Mouse (Mus musculus) embryo, embryonic 10.5 days (tissue): ENCODE measurements around the gene Btg1-ps2.
"Not testable (repeated sequence)": the region's sequence is repeated elsewhere in the genome, so short reads cannot be mapped to it uniquely, and the experiment has no call there.

Experiments
- DNase-seq: peaks from one replicate; pipeline ENCODE4 v3.0.0-alpha.2; 2015; ENCODE audit warnings: low spot score

The Btg1-ps2 gene

GRCm38 (mm10) chrX:38043014-38043413 lies at the start of gene Btg1-ps2:
Gene Btg1-ps2 (minus strand): TSS chrX:38043114.
- not testable (repeated sequence) for DNase-seq

GRCm38 (mm10) chrX:38085041-38085440 lies 42.1 kb upstream of the Btg1-ps2 start, which contains the start of gene Rhox11:
Gene Rhox11 (minus strand): TSS chrX:38085141.
- DNase-seq, result no peak

GRCm38 (mm10) chrX:38084226-38084625 lies 41.3 kb upstream of the Btg1-ps2 start:
- DNase-seq, result peak; percentile 51

GRCm38 (mm10) chrX:38066175-38066574 lies 23.3 kb upstream of the Btg1-ps2 start, which contains the start of gene Rhox10:
Gene Rhox10 (plus strand): TSS chrX:38066475.
- no peak for DNase-seq

GRCm38 (mm10) chrX:38061544-38061943 lies 18.6 kb upstream of the Btg1-ps2 start:
- peak; percentile 34 for DNase-seq

- no peak for DNase-seq
Measured at GRCm38 (mm10) chrX:38039666-38040065, 3.2 kb downstream of the Btg1-ps2 start.

- DNase-seq, result no peak
Measured at GRCm38 (mm10) chrX:38033841-38034240, 9.1 kb downstream of the Btg1-ps2 start.

GRCm38 (mm10) chrX:38018597-38018996 lies 24.3 kb downstream of the Btg1-ps2 start, which contains the start of gene Btg1-ps1:
Gene Btg1-ps1 (minus strand): TSS chrX:38018815.
- not testable (repeated sequence) for DNase-seq

GRCm38 (mm10) chrX:38008756-38009155 lies 34.2 kb downstream of the Btg1-ps2 start:
- DNase-seq, result no peak
